Mouse (Mus musculus) limb, embryonic 14.5 days (tissue): ENCODE data around the gene Plcl1. TPM values are rescaled to one million over a fixed set of nuclear protein-coding genes. Genes with fewer than 3 reads are reported as not detected.

Experiments used
- ATAC-seq: fragments of 200-750 bp; cut with Nextera tagmentation; 2 replicates; pipeline ENCODE4 v1.8.0; 2017; ENCODE audit warnings: low read depth, moderate number of reproducible peaks, moderate TSS enrichment; ENCODE audit not compliant: low FRiP score
- DNase-seq: peaks from one replicate; pipeline ENCODE4 v3.0.0-alpha.2; 2015; ENCODE audit warnings: low spot score
- H3K27ac ChIP-seq: fragments of 300-500 bp; sonication (generic); replicated peaks from 2 replicates; pipeline ENCODE4 v1.5.1; 2014; ENCODE audit warnings: low read depth, mild to moderate bottlenecking, low read length, moderate library complexity, mixed read lengths
- H3K27me3 ChIP-seq: fragments of 300-500 bp; sonication (generic); 2 replicates; pipeline ENCODE4 v1.6.1; 2014; ENCODE audit warnings: low read length, mixed read lengths; ENCODE audit not compliant: control insufficient read depth, insufficient read depth
- H3K36me3 ChIP-seq: fragments of 300-500 bp; sonication (generic); 2 replicates; pipeline ENCODE4 v1.6.1; 2014; ENCODE audit warnings: mild to moderate bottlenecking, low read length, moderate library complexity, mixed read lengths; ENCODE audit not compliant: control insufficient read depth, insufficient read depth
- H3K4me1 ChIP-seq: fragments of 300-500 bp; sonication (generic); 2 replicates; pipeline ENCODE4 v1.6.1; 2014; ENCODE audit warnings: antibody characterized with exemption, low read length, mixed read lengths; ENCODE audit not compliant: control insufficient read depth, insufficient read depth
- H3K4me2 ChIP-seq: fragments of 300-500 bp; sonication (generic); replicated peaks from 2 replicates; pipeline ENCODE4 v1.6.1; 2014; ENCODE audit warnings: low read depth, mild to moderate bottlenecking, low read length, moderate library complexity; ENCODE audit not compliant: severe bottlenecking
- H3K4me3 ChIP-seq: fragments of 300-500 bp; sonication (generic); replicated peaks from 2 replicates; pipeline ENCODE4 v1.5.1; 2014; ENCODE audit warnings: low read length
- H3K9ac ChIP-seq: fragments of 300-500 bp; sonication (generic); 2 replicates; pipeline ENCODE4 v1.6.1; 2014; ENCODE audit warnings: mild to moderate bottlenecking, low read depth, low read length, moderate library complexity; ENCODE audit not compliant: severe bottlenecking
- H3K9me3 ChIP-seq: fragments of 300-500 bp; sonication (generic); 2 replicates; pipeline ENCODE4 v1.6.1; 2016; ENCODE audit warnings: low read length; ENCODE audit not compliant: control insufficient read depth
- POLR2A ChIP-seq: fragments of 200-500 bp; IDR thresholded peaks from 2 replicates; pipeline ENCODE4 v1.8.0; 2012; ENCODE audit warnings: inconsistent platforms, mild to moderate bottlenecking, moderate library complexity, borderline replicate concordance; ENCODE audit not compliant: insufficient read depth, insufficient read length; ENCODE audit errors: extremely low read depth
- WGBS: fragments of 180-500 bp; shearing (Covaris S2); extraction: QIAGEN DNeasy Blood & Tissue Kit; methylation state at CpG from one replicate; pipeline ENCODE4 v1.1.7; 2014; 5-methylcytosine and 5-hydroxymethylcytosine counted together
- polyA plus RNA-seq, 2 experiments: library from polyadenylated mRNA; depleted of rRNA in 1 of 2; stranded (reverse) in 1 of 2; unstranded in 1 of 2; fragments of >200 nt; fragmentation: Nextera tagmentation in 1 of 2; extraction: Ambion mirVana in 1 of 2; gene quantifications; 2 replicates each; pipeline versions ENCODE4 v1.2.1 to v1.2.3; 2012 to 2014

Plcl1 gene
- polyA plus RNA-seq, 2 experiments = 1.8 to 2.3 TPM

- no peaks in the 10 kb centered on the region for H3K36me3 ChIP-seq
- no peak overlapping the region for H3K4me2 ChIP-seq
- ATAC-seq (no peak), DNase-seq (no peak)
- no peak for TF ChIP-seq POLR2A
- no peak overlapping the region for H3K27ac ChIP-seq
- H3K4me3 ChIP-seq = no peak overlapping the region
- no peaks in the 10 kb centered on the region for H3K9me3 ChIP-seq
- WGBS = 83% methylated on average over 5 of the region's 5 CpGs
- no peaks in the 10 kb centered on the region for H3K4me1 ChIP-seq
- no peaks in the 10 kb centered on the region for H3K27me3 ChIP-seq
- H3K9ac ChIP-seq = no peak overlapping the region
These were observed 280.5 kb downstream of the Plcl1 start for GRCm38 (mm10) chr1:55686261-55686660.

DNA sequence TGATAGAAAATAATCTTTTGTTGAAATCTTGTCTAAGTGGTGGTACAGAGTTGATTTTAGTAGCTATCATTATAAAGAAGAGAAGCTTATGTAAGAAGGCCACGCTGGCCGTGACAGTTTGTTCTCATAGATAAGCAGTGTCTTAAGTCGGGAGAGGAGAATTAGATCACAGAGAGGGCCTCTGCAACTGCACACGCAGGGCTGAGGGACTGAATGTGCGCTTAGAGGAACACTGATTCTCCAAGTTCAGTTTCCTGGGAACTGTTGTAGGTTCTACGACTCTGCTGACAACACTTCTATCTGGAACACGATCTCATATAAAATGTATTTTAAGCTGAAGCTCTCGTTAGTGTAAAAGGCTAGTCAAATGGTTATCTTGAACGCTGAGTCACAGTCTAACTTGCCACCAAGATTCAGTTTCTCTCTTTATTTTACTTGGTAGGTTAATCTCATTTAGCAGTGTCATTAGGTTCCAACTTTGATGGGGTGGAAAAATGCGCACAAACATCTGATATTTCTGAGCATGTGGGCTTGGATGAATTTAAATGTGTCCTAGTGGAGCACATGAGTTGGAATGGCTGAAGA, 288.0 kb downstream of the Plcl1 start:
- TF ChIP-seq POLR2A = no peak
- no peak overlapping the region for H3K4me2 ChIP-seq
- no peaks in the 10 kb centered on the region for H3K36me3 ChIP-seq
- no peaks in the 10 kb centered on the region for H3K27me3 ChIP-seq
- ATAC-seq (no peak), DNase-seq (no peak)
- WGBS = 78% methylated on average over 10 of the region's 10 CpGs
- no peak overlapping the region for H3K9ac ChIP-seq
- no peak overlapping the region for H3K27ac ChIP-seq
- no peaks in the 10 kb centered on the region for H3K4me1 ChIP-seq
- no peak overlapping the region for H3K4me3 ChIP-seq
- H3K9me3 ChIP-seq = no peaks in the 10 kb centered on the region

DNA sequence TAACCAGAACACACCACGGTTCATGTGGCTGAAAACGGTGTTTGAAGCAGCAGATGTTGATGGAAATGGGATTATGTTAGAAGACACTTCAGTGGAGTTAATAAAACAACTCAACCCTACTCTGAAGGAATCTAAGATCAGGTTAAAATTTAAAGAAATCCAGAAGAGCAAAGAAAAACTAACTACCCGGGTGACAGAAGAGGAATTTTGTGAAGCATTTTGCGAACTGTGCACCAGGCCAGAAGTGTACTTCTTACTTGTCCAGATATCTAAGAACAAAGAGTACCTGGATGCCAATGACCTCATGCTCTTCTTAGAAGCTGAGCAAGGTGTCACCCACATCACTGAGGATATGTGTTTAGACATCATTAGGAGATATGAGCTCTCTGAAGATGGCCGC, 290.5 kb downstream of the Plcl1 start:
- Histone ChIP-seq H3K4me2 (no peak overlapping the region), H3K27ac (no peak overlapping the region), H3K36me3 (no peaks in the 10 kb centered on the region), H3K9ac (no peak overlapping the region), H3K4me3 (no peak overlapping the region), H3K27me3 (no peaks in the 10 kb centered on the region), H3K4me1 (no peaks in the 10 kb centered on the region), H3K9me3 (no peaks in the 10 kb centered on the region)
- DNase-seq = no peak
- no peak for ATAC-seq
- no peak for TF ChIP-seq POLR2A
- 82% methylated on average over 5 of the region's 5 CpGs for WGBS

DNA sequence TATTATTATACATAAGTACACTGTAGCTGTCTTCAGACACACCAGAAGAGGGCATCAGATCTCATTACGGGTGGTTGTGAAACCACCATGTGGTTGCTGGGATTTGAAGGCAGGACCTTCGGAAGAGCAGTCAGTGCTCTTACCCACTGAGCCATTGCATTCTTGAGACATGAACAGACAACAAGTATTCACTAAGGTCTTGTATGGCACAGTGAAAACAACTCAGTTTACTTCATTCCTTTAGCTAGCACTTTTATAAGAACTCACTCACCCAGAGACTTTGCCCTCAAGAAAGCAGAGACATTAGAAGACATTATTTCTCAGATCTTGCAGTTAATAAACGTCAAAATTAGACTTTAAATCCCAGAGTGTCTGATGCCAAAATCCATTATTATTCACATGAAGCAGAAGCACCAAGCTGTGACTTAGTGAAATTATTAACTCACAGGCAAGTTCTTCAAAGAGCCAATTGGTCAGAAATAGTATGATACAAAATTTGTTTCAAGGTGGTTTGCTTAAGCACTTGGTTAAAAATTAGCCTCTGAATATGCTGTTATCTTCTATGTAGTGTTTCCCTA, 293.8 kb downstream of the Plcl1 start:
- ATAC-seq = no peak
- H3K9me3 ChIP-seq = no peaks in the 10 kb centered on the region
- H3K27ac ChIP-seq = no peak overlapping the region
- DNase-seq = no peak
- 79% methylated on average over 3 of the region's 3 CpGs for WGBS
- H3K27me3 ChIP-seq = no peaks in the 10 kb centered on the region
- no peaks in the 10 kb centered on the region for H3K36me3 ChIP-seq
- no peak overlapping the region for H3K4me2 ChIP-seq
- TF ChIP-seq POLR2A = no peak
- H3K9ac ChIP-seq = no peak overlapping the region
- no peaks in the 10 kb centered on the region for H3K4me1 ChIP-seq
- H3K4me3 ChIP-seq = no peak overlapping the region

- Histone ChIP-seq H3K9ac (no peak overlapping the region), H3K4me2 (no peak overlapping the region), H3K9me3 (no peaks in the 10 kb centered on the region), H3K4me3 (no peak overlapping the region), H3K36me3 (no peaks in the 10 kb centered on the region), H3K4me1 (no peaks in the 10 kb centered on the region), H3K27me3 (no peaks in the 10 kb centered on the region), H3K27ac (no peak overlapping the region)
- WGBS = 88% methylated on average over 1 of the region's 1 CpGs
- DNase-seq (no peak), ATAC-seq (no peak)
- no peak for TF ChIP-seq POLR2A
These were observed 294.3 kb downstream of the Plcl1 start for GRCm38 (mm10) chr1:55700016-55700415.
